Mouse (Mus musculus) heart, postnatal 36 days (tissue): Measurements from ENCODE around the gene Ifnar1. TPM values are rescaled to one million over a fixed set of nuclear protein-coding genes. Genes with fewer than 3 reads are reported as not detected.
"Not testable (repeated sequence)": the region's sequence is repeated elsewhere in the genome, so short reads cannot be mapped to it uniquely, and the experiment has no call there.

Experiments used
- DNase-seq, 2 experiments: peaks; one replicate each; pipeline ENCODE4 v3.0.0; 2021 to 2022
- intact Hi-C: fragments of 180-260 bp; cut with DNase I; formaldehyde crosslinking; loops from one replicate; pipeline ENCODE4 v1.15.1; 2025
- total RNA-seq, 2 experiments: library from RNA; stranded (reverse); gene quantifications; 2 replicates each; pipeline ENCODE4 v1.2.3; 2021

The Ifnar1 gene
- total RNA-seq = 10 to 100 TPM; 31.5 to 32.6 TPM

GRCm38 (mm10) chr16:91484808-91485700 is at the start of gene Ifnar1:
TSS of gene Ifnar1 (plus strand) at chr16:91485238.
- intact Hi-C loops = loop anchor here (1.0 to 5.0 kb wide), 2 partner anchors 20 to 78 kb away; partner anchors contain the start of gene Il10rb
- DNase-seq = peak; percentile 99

DNA sequence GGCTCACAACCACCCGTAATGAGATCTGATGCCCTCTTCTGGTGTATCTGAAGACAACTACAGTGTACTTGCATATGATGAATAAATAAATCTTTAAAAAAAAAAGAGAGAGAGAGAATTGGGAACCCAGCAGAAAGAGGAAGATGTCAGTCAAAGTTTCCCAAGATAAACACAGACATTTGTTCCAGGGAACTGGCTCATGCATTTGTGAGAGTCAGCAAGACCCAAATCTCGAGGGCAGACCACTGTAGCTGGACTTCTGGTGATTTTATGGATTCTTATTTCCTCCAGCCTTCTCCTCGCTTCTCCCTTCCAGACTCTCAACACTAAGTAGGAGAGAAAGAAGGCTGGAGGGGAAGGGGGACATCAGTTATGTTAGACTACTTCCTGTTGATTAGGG is 47.0 kb upstream of the Ifnar1 start:
- intact Hi-C loops = no loop called here
- no peak for DNase-seq

DNA sequence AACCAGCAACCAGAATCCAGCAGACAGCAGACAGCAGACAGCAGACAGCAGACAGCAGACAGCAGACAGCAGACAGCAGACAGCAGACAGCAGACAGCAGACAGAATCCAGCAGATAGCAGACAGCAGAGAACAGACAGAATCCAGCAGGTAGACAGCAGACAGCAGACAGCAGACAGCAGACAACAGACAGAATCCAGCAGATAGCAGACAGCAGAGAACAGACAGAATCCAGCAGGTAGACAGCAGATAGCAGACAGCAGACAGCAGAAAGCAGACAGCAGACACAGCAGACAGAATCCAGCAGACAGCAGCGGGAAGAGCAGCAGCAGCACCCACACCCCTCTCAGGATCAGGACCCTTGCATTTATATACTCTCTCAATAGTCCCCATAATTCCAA is 46.4 kb upstream of the Ifnar1 start:
- intact Hi-C loops, DNase-seq: not testable (repeated sequence)

GRCm38 (mm10) chr16:91441366-91441765 is 43.7 kb upstream of the Ifnar1 start:
- peak; percentile 71 to 78 for DNase-seq
- intact Hi-C loops = loop anchor here (2.0 kb wide), 1 partner anchor 35 kb away; the partner anchor contains the start of gene Il10rb

GRCm38 (mm10) chr16:91441811-91442240 is 43.2 kb upstream of the Ifnar1 start:
- no peak for DNase-seq
- intact Hi-C loops = loop anchor here (1.0 to 2.0 kb wide), 2 partner anchors 35 to 83 kb away; partner anchors contain the start of gene Il10rb

GRCm38 (mm10) chr16:91442446-91442845 is 42.6 kb upstream of the Ifnar1 start:
- intact Hi-C loops = loop anchor here (1.0 kb wide), 1 partner anchor 83 kb away; no protein-coding TSS in a partner anchor
- DNase-seq = no peak

DNA sequence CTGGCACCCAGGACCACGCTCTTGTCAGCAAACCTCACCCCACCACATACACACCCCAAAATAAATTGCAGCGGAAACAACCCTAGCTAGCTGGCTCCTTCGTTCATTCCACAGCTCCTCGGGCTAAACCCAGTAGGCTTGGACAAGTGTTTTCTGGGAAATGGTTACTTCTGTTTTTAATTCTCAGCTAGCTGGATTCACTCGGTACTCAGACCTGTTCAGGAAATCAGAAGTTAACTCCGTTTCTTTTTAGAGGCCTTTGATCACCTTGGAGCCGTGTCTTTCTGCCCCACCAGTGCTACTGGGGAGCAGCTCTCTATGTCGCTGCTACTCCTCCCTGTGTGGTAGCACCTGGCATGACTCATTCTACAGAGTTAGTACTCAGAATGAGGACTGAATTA is 41.8 kb upstream of the Ifnar1 start:
- no peak for DNase-seq
- intact Hi-C loops = no loop called here

DNA sequence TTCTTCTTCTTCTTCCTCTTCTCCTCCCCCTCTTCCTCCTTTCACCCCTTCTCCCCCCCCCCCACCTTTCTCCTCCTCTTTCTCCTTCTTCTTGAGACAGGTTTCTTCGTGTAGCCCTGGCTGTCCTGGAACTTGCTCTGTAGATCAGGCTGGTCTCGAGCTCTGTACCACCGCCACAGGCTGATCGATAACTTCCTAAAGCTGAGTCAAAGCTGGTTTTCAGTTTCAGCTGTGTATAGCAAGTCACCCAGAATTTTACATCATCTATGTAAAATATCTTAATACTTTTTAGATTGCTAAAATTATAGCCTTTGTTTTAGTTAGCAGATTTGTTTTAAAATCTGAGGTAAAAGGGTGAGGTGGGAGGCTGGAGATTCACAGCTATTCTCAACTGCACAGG is 40.2 kb upstream of the Ifnar1 start:
- intact Hi-C loops = no loop called here

GRCm38 (mm10) chr16:91445566-91445965 is 39.5 kb upstream of the Ifnar1 start:
- intact Hi-C loops = no loop called here
- no peak for DNase-seq

More for the DNA sequence above, 40.2 kb upstream of the Ifnar1 start:
- no peak for DNase-seq

GRCm38 (mm10) chr16:91446778-91447511 is 38.1 kb upstream of the Ifnar1 start:
- intact Hi-C loops = no loop called here

GRCm38 (mm10) chr16:91447512-91447900 is 37.5 kb upstream of the Ifnar1 start:
- no peak for DNase-seq
- intact Hi-C loops = no loop called here

More at GRCm38 (mm10) chr16:91446778-91447511, 38.1 kb upstream of the Ifnar1 start:
- no peak for DNase-seq

DNA sequence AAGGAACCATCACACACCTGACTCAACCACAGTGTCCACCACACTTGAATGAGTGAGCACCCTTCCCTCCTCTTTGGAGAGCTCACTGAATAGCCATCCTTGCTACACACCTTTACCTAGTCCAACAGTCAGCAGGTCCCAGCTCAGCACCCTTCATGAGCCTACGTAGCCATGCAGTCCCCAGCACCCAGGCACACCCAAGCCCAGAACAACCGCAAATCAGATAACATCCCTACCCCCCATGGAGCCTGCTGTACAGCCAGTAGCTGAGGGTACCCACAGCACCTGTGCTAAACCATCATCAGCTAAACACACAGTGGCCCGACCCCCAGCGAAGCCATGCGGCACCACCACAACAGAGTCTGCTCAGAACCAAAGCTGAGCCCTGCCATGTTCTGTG is 37.0 kb upstream of the Ifnar1 start:
- no peak for DNase-seq
- intact Hi-C loops = no loop called here

DNA sequence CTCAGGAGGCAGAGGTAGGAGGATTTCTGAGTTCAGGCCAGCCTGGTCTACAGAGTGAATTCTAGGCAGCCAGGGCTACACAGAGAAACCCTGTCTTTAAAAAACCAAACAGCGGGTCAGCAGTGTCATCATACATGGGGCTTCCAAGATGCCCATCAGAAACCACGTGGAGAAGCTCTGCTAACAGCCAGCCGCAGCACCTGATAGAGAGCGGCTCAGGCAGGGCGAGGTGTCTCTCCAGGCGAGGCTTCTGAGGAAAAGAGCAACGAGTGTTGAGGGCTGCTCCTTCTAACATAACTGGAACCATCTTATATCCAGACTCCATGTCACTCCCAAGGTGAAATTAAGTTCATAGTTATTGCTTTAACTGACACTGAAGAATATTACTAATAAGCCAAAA is 36.1 kb upstream of the Ifnar1 start:
- intact Hi-C loops = no loop called here
- no peak for DNase-seq

DNA sequence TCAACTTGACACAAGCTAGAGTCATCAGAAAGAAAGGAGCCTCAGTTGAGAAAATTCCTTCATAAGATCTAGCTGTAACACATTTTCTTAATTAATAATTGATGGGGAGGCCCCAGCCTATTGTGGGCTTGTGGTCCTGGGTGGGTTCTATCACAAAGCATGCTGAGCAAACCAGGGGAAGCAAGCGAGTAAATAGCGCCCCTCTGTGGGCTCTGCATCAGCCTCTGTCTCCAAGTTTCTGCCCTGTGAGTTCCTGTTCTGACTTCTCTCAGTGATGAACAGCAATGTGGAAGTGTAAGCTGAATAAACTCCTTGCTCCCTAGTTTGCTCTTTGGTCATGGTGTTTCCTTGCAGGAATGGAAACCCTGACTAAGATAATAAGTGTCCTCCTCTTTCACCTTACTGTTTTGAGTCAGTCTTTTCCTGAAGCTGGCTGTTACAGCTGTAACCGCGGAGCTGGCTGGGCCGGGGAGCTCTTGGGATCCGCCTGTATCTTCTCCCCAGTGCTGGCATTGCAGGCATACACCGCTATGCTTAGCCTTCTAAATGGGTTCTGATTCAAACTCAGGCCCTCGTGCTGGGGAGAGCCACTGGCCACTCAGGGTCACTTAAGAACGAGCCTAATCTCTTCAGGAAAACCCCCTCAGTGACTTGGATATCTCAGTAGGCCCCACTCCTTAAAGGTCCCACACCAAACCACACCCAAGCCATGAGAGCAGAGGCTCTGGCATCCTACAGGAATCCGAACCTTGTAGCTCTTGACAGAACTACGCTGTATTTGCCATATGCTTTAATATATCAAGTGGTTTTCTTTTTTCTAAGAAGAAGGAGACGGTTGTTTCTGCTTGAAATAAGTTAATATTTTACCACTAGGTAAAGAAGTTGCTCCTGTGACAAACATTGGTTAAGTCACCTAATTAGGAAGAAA is 34.6 kb upstream of the Ifnar1 start:
- no peak for DNase-seq
- intact Hi-C loops = no loop called here

DNA sequence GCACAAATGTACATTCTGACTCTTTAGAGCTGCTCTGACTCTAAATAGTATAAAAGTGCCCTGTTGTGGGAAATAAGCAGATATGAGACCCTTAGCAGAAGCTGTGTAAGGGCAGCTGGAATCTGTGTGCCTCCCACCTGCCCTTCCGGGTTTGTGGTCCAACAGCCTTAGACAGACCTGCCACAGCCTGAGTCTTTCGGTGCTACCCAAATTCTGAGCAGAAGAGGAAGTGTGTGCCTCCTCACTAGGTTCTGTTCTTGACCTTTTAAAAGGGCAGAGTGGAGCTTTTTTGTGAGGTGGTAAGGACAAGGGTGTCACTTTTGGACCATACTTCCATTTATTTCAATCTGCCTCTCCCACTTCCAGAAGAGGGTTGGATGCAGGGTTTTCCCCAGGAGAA is 33.1 kb upstream of the Ifnar1 start:
- intact Hi-C loops = no loop called here

GRCm38 (mm10) chr16:91452363-91452896 is 32.6 kb upstream of the Ifnar1 start:
- peak; percentile 28 to 51 for DNase-seq
- intact Hi-C loops = no loop called here

More for the DNA sequence above, 33.1 kb upstream of the Ifnar1 start:
- DNase-seq = no peak

GRCm38 (mm10) chr16:91455868-91456267 is 29.2 kb upstream of the Ifnar1 start:
- no peak for DNase-seq
- intact Hi-C loops = no loop called here

DNA sequence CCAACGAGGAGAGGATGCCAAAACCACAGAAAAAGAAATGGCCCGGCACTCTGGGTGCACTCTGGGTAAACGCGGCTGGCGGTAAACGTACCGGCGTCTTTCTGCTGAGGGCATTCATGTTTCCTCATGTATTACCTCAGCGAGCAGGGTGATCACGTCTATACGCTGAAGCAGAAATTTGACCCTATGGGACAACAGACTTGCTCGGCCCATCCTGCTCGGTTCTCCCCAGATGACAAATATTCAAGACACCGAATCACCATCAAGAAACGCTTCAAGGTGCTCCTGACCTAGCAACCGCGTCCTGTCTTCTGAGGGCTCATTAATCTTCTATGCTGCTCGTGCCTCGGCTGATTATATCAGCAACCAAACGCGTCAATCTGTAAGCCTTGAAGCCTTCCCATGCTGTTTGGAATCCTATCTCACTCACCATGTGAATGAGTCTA is 26.7 kb upstream of the Ifnar1 start:
- DNase-seq = no peak
- intact Hi-C loops = no loop called here

GRCm38 (mm10) chr16:91458976-91459375 is 26.1 kb upstream of the Ifnar1 start:
- DNase-seq = no peak
- intact Hi-C loops = no loop called here

GRCm38 (mm10) chr16:91459396-91459795 is 25.6 kb upstream of the Ifnar1 start:
- intact Hi-C loops = no loop called here
- no peak for DNase-seq
